Mouse (Mus musculus): ENCODE measurements around the gene Robo1.

Robo1 gene

DNA sequence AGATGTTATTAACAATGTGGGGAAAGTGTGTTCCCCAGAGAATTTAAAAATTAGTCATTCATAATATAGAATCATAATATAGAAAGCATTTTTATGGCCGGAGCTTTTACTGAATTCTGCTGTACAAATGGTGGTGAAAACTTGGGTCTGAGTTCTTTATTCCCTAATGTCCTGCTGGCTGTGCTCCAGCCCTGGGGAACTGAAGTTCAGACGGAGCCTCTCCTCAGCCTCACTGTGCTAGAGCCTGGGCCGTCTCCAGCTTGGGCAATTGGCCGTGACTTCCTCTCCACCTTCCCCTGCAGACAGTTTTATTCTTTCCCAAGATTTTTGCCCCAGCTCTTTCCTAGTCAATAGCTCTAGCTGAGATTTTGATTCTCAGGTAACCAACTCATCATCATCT is 429.0 kb downstream of the Robo1 start:
- no peak for ATAC-seq (ENCODE audit: low TSS enrichment)

DNA sequence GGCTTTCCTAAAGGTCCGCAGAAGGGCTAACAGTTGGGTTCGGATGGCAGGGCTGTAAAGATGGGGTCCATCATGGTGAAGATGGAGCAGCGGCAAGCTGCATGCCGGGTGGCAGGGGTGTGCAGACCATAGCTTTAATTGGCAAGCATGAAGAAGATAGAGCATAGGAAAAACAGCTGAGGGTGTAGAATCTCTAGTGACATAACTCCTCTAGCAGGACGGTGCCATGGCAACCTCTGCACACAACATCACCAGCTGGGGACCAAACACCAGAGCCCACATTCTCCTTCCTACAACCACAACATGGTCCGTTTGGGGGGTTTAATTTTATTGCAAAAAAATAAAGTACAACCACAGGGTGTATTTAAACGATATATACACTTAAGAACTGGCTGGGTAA is 432.1 kb downstream of the Robo1 start:
- peak; percentile 52 for ATAC-seq (ENCODE audit: low TSS enrichment)

DNA sequence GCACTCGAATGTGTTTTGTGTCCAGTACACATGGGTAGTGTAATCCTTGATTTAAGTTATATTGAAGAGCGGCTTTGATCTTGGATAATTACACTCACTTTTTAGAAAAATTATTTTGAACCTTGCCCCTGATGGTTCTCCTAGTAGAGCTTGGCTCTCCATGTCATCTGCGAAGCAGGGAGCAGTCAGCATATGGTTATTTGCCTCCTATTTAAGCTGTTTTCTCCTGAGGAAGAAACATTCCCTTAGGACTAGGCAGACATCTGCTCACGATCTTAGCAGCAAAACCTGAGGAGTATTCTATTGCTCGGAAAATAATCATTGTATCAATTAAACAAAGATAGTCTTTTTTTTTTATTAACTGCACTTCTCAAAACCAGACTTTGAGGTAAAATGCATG is 439.6 kb downstream of the Robo1 start:
- no peak for ATAC-seq (ENCODE audit: low TSS enrichment)

DNA sequence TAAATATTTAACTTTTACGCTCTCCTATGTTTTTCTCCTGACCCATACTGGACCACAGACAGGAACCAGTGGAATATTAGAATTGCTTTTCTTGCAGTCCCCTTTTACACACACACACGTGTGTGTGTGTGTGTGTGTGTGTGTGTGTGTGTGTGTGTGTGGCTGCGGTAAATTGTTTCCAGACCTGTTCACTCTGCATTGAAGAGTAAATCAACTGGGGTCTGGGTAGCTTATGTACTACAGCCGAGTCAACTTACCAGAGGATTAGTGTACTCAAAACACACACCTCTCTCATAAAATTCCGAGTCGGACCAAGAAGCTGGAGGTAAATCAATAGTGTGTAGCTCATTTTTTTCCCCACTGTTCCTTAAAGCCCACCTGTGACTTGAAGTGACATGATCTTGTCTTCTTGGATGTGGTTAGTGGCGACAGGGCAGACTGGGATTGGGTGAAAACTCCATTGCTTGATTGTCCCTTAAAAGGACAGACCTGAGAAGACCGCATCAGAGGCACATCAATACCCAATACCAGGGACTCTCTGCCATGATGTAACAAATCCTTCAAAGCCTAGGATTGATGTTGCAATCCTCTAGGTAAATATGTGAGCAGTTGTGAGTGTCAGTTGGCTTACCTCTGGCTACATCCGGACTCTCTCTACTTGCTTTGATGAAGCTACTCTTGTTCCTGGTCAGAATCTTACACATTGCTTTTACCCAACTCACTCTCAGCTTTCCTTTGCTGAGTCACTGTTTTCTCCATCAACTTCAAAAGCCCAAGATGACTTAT is 457.2 kb downstream of the Robo1 start:
- ATAC-seq (ENCODE audit: low TSS enrichment): no peak

DNA sequence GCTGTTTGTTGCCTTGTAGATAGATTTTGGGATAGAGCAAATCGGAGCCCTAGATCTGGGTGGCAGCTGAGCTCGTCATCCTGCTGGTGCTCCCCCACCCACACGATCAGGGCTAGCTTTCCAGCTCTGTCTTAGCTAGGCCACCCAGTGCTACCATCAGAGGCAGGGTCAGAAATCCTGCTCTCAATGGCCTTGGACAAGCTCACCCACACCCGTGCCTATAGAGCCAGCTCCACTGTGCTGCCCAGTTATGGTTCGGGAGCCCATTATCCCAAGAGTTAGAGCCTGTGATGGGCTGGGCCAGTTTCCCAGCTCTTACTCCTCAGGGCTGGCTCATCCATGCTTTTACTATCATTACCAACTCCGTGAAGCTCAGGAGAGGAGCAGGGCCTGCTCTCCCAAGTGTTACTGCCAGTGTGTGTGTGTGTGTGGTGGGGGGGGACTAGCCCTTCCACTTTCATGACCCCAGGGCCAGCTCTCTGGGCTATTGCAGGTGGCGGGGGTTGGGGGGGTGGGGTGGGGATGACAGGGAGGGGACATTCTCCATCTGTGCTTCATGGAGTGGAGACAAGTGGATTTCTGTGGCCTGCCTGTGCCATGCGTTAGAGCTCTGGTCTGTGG is 461.2 kb downstream of the Robo1 start:
- no peak for ATAC-seq (ENCODE audit: low TSS enrichment)

DNA sequence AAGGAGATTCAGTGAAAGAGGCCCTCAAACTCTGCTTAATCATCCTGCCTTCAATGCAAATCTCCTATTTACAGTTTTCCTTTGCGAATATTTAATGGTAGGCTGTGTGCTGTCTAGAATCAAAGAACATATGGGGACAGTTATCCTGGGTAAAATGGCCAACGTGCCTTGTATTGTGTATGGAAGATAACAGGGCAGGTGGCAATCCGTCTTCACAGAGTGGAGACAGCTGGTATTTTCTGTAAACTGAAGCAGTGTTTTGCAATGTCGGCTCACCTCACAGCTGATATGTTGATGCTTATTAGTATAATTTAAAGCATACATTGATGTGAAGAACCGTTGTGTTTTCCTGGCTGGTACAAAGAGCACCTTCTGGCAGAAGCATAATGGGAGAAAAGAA is 464.2 kb downstream of the Robo1 start:
- ATAC-seq (ENCODE audit: low TSS enrichment): no peak

DNA sequence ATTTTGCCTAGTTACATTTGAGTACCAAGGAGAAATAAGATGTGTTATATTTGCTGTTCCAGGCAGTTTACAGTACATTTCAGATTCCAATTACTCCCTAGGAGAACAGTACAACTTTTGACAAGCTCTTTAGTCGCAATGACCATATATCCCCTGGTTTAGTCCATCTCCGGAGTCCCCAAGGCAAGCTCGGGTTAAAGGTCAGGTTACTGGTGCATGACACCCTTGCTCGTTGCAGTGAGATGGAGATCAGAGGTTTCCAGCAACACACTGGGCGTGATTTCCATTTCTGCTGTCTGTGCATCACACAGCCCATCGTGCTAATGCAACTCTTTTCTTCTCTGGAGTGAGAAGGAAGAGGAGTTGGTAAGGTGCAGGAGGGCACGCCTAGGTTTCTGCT is 464.9 kb downstream of the Robo1 start:
- ATAC-seq (ENCODE audit: low TSS enrichment): no peak

DNA sequence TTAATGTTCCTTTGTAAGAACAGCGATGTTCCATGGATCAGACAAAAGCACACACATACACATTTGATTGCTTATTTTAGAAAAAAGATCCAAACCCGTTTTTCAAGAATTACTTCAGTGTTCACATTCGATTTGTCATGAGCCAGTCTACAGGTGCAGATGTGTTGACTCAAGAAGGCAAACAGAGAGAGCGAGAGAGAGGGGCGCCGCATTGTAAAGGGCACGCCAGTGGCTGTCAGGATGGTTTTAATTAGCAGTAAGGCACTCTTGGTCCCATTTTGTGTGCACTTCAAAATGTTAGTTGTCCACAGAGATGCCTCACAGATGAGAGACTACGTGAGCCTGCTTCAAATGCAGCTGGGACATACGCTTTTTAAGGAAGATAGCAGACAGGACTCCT is 470.4 kb downstream of the Robo1 start:
- ATAC-seq (ENCODE audit: low TSS enrichment): no peak

DNA sequence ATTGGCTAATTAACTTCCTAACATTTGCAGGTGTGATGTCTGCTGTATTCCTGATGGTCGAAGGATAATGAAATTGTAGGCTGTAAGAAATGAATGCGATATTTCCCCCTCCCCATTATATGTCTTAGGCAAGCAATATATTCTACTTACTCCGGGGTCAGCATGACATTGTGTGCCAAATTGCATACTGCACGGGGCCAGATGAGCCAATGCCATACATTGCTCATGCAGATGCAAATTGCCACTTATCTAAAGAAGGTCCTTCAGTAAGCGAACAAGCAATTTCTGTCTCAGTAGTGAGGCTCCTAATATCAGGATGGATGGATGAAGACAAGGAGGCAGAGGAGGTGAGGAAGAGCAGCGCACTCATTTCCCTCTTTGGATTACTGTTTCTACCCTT is 474.1 kb downstream of the Robo1 start:
- ATAC-seq (ENCODE audit: low TSS enrichment): no peak

DNA sequence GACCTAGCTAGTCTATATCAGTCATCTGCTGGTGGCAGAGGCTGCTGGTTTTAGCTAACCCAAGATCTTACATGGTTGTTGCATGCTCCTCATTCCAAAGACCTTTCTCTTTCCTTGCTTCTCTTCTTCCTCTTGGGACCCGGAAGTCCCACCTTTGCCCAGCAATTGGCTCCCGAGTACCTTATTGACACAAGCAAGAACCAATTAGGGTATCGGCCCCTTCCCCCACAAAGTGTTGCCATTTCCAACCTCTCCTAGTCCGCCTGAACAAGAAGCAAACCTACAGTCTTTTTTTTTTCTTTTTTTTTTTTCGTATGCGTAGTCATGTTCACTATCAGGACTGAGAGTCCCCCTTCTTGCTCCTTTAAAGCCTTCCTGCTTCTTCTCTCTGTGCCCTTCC is 478.0 kb downstream of the Robo1 start:
- no peak for ATAC-seq (ENCODE audit: low TSS enrichment)

DNA sequence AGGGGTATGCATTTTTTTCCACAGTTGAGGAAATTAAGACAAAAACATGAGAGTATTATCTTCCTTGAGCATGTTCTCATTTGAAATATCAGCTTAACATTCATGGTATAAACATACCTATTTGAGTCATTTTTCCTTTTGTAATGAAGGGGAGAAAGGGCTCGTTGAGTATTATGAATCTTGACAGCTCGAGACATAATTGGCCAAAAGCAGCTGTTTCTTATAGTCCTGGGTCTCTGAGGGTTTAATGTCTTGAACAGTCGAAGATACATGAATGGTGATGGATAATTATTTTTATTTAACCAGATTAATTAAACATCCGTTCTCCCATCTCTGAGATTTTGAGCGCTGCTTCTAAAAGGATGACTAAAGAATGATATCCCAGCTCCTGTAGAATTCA is 478.5 kb downstream of the Robo1 start:
- no peak for ATAC-seq (ENCODE audit: low TSS enrichment)

DNA sequence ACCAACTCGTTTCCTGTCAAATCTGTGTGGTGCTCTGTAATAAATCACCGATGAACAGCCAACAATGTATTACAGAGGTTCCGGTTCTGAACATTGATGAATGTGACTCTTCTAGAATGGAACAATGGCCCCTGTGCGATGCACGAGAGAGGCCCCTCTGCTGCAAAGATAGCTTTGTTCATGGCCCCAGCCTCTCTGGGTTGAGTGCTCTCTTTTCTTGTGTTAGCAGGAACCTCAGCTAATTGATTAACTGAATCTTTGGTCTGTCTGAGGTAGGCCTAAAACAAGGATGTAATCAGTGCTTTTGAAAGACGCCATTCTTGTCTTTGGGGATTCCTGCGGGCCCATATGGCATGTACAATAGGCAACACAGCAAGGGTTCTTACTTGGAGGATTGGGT is 479.9 kb downstream of the Robo1 start:
- ATAC-seq (ENCODE audit: low TSS enrichment): no peak

DNA sequence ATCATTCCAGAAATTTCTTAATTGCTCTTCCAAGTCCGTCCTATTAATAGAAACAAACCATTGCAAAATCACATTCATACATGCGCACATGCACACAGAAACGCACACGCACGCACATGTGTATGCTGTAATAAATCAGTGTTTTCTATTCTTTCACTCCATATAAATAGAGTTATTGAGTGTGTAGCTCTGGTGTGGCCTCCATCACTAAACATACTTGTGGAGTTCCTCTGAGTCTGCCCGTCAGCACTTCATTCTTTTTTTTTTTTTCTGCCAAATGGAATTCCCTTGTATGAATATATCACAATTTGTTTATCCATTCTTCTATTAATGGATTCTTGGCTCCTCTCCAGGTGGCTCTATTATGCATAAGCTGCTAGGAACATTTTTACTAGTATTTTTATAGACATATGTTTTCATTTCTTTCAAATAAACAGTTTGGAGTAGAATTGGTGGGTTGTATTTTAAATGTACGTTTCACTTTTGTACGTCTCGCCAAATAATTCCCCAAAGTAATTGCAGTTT is 483.1 kb downstream of the Robo1 start:
- ATAC-seq (ENCODE audit: low TSS enrichment): no peak

DNA sequence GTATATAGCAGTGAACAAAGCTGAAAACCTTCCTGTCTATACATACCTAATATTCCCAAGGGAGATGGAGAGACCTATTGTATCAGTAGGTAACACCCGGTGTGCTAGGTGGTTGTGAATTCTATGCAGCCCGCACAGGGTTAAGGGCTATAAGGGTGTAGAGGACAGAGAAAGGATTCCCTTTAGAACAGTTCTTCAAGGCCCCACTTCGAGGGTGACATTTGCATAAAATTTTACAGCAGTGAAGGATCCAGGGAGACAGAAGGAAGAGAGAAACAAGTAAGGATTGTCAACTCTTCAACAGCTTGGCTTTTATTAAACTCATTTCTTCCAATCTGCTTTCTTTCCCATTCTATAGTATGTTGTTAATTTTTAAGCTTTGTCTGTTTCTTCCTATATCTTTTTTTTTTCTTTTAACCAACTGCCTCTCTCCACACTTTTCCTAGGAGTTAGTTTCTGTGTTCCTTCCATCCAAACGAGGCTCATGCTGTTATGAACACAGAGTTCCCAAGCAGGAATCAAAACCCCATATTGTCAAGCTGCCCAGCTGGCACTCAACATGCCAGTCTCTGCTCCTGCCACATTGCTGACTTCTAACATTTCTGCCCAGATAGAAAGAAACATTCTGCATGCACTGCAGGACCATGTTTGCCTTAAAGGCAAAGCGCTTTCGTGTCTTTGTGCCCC is 486.7 kb downstream of the Robo1 start:
- peak; percentile 36; the same call in 1 of the 2 replicates for ATAC-seq (ENCODE audit: low TSS enrichment)

DNA sequence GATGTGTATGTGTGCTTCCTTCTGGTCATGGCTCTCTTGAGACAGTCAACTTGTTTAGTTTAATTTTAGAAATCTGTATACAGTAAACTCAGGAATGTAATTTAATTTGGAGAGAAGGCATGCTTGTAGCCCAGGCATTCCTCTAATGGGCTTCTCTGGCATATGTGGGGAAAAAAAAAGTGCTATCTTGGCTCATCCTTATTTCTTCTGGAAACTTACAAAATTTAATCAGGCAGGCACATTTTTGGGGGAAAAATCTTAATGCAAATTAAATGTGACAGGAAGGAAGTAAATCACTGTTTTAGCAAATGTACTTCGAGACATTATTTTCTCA is 487.2 kb downstream of the Robo1 start:
- no peak for ATAC-seq (ENCODE audit: low TSS enrichment)

DNA sequence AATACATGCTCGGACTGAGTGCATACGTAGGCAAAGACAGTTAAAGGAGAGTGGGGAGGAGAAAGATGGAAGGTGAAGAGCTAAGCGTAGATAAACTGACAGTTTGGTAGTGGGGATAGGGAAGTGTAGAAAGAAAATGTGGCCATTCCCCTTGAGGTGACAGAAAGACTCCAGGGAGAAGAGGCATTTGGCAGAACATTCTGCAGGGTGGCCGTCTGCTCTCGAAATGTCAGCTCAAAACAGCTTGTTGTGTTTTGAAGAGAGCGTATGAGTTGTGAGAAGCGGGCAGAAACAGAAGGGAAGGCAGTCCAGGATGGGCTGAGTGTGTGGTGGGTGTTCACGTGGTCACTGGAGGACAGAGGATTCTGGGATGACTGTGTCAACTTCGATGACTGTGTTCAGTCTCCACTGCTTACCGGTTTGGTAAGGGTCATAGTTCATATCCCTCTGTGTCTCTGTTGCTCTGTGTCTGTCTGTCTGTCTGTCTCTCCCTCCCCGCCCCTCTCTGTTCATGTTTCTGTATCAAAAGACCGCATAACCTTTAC is 490.4 kb downstream of the Robo1 start:
- no peak for ATAC-seq (ENCODE audit: low TSS enrichment)

DNA sequence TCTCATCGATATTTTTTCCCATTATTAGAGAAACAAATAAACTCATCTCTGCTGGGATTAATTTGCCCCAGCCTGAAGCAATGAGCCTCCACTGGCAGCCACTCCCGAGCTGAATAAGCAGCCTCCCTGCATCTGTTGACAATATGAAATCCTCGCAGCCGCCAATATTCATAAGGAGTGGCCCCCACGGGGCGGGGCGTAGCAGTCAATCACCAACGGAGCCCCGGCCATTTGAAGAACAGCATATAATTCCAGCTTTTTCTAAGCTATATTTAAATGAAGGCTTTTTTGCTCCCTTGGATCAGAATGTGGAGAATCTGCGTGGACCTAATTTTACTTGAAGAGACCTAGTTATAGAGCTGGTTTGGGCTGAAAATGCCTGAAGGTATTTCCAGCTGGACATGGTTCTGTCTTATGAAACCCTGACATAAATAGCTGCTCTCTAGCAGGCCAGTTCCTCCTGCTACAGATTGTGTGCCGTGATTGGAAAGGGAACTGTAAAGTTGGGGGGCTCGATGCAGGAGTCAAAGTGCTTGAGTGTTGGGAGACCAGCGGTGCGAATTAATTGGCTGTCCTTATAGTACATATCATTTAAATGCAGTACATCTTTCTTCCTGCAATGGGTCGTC is 492.1 kb downstream of the Robo1 start:
- peak; percentile 89 for ATAC-seq (ENCODE audit: low TSS enrichment)

DNA sequence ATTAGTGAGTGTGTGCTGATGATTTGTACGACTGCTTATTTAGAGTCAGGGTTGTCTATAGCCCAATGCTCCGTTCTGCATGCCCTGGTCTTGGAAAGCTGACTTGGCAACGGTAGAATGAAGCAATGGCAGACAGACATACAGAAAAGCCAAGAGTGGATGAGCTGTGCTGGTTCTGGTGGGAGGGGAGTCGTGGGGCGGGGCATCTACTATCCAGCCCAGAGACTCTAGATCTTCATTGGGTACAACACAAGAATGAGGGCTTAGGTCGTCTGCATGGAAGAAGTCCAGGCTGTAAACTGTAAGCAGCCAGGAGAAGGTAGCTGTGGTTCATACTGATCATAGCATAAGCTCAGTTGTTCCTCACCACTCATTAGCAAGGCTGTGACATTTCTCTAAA is 492.7 kb downstream of the Robo1 start:
- peak; percentile 57 for ATAC-seq (ENCODE audit: low TSS enrichment)

DNA sequence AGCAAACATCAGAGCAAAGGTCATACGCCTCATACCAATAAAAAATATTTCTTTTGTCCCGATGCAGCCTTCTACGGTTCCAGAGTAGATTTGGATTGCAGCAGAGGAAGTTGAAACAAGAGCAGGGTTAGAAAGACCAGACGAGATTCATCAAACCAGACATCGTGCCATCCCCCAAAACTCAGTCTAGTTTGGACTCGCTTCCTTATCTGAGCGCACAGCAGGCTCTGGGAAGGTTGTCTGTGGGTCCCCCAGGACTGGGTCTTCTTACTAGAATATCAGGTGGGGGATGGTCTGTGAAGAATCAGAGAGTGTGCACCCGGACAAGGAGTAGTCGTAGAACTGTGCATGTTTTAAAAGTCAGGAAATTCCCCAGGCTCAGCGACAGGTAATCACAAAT is 500.2 kb downstream of the Robo1 start:
- ATAC-seq (ENCODE audit: low TSS enrichment): no peak

DNA sequence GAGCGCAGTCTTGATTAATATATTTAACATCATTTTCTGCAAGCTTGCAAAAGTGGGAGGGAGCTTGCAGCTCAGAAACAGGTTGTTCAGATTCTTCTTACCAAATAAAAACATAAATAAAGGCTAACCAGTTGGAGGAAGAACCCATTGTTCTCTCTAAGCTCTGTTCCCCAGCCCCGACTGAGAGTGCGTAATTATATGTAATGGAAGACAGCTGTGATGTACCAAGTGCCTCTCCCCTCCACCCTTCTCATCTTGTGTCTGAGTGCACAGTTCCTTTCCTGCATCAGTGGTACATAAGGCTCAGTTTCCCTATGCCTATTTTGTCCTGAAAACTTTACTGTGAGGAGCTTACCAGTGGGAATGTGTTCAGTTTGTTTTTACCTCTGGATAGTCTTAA is 502.8 kb downstream of the Robo1 start:
- no peak for ATAC-seq (ENCODE audit: low TSS enrichment)

DNA sequence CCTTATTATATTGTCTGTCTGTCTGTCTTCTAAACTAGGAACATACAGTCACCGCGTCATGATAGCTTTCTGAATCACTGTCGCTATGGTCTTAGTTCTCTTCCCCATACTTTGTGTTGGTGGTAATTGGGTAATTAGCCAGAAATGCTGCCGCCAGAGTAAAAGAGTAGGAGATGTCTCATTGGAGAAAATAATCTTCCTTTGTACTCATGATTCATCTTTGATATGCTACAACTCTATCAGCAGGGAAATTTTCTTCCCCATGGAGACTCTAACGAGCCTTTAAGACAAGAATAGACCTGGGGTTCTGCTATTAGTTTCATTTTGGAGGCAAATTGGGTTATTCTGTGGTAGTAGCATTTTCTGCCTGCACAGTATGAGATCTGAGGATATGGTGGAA is 503.4 kb downstream of the Robo1 start:
- ATAC-seq (ENCODE audit: low TSS enrichment): 0 out of 2 replicates have a peak, but pooled peaks have one; percentile 20

DNA sequence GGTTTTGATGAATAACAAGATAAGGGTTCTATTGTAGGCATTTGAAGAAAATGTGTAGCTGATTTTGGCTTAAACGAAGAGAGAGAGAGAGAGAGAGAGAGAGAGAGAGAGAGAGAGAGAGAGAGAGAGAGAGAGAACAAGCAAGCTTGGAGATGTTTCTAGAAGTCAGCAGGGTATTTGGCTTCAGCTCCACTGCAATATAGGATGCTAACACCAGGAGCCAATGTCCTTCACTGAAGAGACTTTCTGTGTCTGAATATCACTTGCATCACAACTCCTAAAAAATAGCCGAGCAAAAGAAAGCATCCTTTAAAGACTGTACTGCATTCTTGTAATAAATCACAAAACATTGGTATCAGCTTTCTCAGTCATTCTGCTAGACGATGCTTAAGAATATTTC is 503.8 kb downstream of the Robo1 start:
- no peak for ATAC-seq (ENCODE audit: low TSS enrichment)

Data from frontal cortex, adult (tissue).